Mouse (Mus musculus) midbrain, embryonic 13.5 days (tissue): ENCODE measurements around the gene Lrr1. TPM values are rescaled to one million over a fixed set of nuclear protein-coding genes. Genes with fewer than 3 reads are reported as not detected.

Experiments
- ATAC-seq: fragments of 200-750 bp; cut with Nextera tagmentation; 2 replicates; pipeline ENCODE4 v1.8.0; 2017; ENCODE audit warnings: mild to moderate bottlenecking, moderate TSS enrichment, moderate library complexity
- H3K27ac ChIP-seq: fragments of 300-500 bp; sonication (generic); 2 replicates; pipeline ENCODE4 v1.5.1; 2015; ENCODE audit warnings: inconsistent platforms, mild to moderate bottlenecking, moderate library complexity
- H3K27me3 ChIP-seq: fragments of 300-500 bp; sonication (generic); 2 replicates; pipeline ENCODE4 v1.6.1; 2015; ENCODE audit warnings: mild to moderate bottlenecking, inconsistent platforms
- H3K36me3 ChIP-seq: fragments of 300-500 bp; sonication (generic); 2 replicates; pipeline ENCODE4 v1.6.1; 2015; ENCODE audit warnings: mild to moderate bottlenecking, inconsistent platforms
- H3K4me1 ChIP-seq: fragments of 300-500 bp; sonication (generic); replicated peaks from 2 replicates; pipeline ENCODE4 v1.6.1; 2015; ENCODE audit warnings: inconsistent platforms
- H3K4me2 ChIP-seq: fragments of 300-500 bp; sonication (generic); replicated peaks from 2 replicates; pipeline ENCODE4 v1.6.1; 2015; ENCODE audit warnings: moderate library complexity, mild to moderate bottlenecking, inconsistent platforms
- H3K4me3 ChIP-seq: fragments of 300-500 bp; sonication (generic); replicated peaks from 2 replicates; pipeline ENCODE4 v1.5.1; 2015; ENCODE audit warnings: mild to moderate bottlenecking, inconsistent platforms
- H3K9ac ChIP-seq: fragments of 300-500 bp; sonication (generic); replicated peaks from 2 replicates; pipeline ENCODE4 v1.6.1; 2015; ENCODE audit warnings: mild to moderate bottlenecking, inconsistent platforms
- H3K9me3 ChIP-seq: fragments of 300-500 bp; sonication (generic); 2 replicates; pipeline ENCODE4 v1.6.1; 2016; ENCODE audit warnings: mild to moderate bottlenecking, inconsistent platforms
- WGBS: fragments of 180-500 bp; shearing (Covaris S2); methylation state at CpG from one replicate; pipeline ENCODE4 v1.1.7; 2015; 5-methylcytosine and 5-hydroxymethylcytosine counted together
- polyA plus RNA-seq: library from polyadenylated mRNA; unstranded; fragments of >200 nt; fragmentation: Nextera tagmentation; extraction: Ambion mirVana; gene quantifications from 2 replicates; pipeline ENCODE4 v1.2.1, GENCODE M21; 2015

Lrr1 gene
- 9.7 and 11.0 TPM in 2 replicates for polyA plus RNA-seq

DNA sequence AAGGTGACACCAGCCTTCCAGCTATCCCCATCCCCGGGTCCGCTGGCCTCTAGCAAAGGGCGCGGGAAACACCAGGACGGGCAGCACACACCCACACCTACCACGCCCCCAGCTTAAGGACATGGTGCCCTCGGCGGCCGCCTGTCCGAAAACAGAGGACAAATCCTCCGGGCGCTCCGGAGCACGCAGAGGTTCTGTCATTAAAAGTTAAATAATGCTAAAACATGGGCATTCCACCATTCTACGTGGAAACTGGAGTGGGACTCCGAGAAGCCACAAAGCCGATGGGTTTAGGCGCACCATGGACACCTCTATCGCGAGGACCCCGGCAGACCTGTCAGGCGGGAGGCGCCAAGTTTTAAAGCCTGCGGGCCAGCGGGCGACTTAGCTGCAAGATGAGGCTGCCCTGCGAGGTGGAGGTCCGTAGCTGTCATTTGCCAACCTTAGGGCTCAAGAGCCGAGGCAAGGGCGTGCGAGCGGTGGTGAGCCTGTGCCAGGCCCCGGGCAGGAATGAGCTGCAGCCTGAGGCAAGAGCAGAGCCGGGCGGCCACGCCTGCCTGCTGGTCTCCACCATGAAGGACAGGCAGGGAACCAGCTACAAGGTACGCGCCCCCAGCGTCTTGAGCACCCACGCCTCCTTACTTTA, at the start of gene Lrr1:
Gene Lrr1 (plus strand): TSS at position 354 of the 646 bp plus-strand sequence.
- Histone ChIP-seq H3K27me3 (no peaks in the 10 kb centered on the region), H3K27ac (peak within 1 kb of the TSS; percentile 71), H3K36me3 (no peaks in the 10 kb centered on the region), H3K4me3 (peak within 1 kb of the TSS; percentile 66), H3K4me1 (peaks cover 16% of the 10 kb centered on the region), H3K4me2 (peak within 1 kb of the TSS; percentile 96), H3K9ac (peak within 1 kb of the TSS; percentile 65), H3K9me3 (no peaks in the 10 kb centered on the region)
- peak; percentile 96 for ATAC-seq
- 0% methylated on average over 40 of the region's 40 CpGs for WGBS

DNA sequence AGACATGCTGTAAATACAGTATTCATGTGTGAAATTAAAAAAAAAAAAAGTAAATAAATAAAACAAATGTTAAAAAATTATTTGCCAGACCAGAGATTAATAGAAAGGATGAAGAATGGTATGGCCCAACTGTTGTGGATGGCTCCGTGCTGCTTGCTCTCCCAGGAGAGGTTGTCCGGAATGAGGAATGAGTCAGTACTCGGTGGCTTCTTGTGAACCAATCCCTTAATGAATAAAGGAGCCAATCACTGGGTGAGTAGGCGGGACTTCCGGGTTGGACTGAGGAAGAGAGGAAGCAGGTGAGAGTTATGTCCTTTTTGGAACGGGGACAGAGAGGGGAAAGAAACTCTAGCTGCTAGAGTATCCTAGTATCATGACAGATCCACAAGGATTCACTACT, 48.7 kb upstream of the Lrr1 start:
- 90% methylated on average over 6 of the region's 6 CpGs for WGBS
- no peak overlapping the region for H3K4me2 ChIP-seq
- H3K27me3 ChIP-seq = no peaks in the 10 kb centered on the region

DNA sequence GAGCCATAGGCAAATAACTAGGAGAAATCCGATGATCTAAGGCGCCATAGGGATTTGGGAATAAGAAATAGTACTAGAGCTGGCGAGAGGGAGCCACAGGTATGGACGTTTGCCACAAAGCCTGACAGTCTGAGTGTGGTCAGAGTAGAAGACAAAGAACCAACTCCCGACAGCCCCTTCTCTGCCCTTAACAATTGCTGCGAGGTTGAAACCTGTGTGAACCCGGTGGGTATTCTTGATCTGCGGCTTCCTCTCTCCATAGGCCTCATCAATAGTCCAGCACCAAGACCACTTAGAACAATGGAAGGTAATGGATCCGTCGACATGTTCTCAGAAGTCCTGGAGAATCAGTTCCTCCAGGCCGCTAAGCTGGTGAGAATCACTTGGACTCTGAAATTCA, 45.8 kb upstream of the Lrr1 start:
- no peaks in the 10 kb centered on the region for H3K9me3 ChIP-seq
- no peaks in the 10 kb centered on the region for H3K4me1 ChIP-seq
- H3K4me3 ChIP-seq = no peak overlapping the region
- ATAC-seq = no peak
- no peak overlapping the region for H3K4me2 ChIP-seq
- H3K27me3 ChIP-seq = no peaks in the 10 kb centered on the region
- no peak overlapping the region for H3K27ac ChIP-seq
- no peaks in the 10 kb centered on the region for H3K36me3 ChIP-seq
- WGBS = 91% methylated on average over 11 of the region's 11 CpGs
- no peak overlapping the region for H3K9ac ChIP-seq

More for the DNA sequence above, 48.7 kb upstream of the Lrr1 start:
- Histone ChIP-seq H3K4me3 (no peak overlapping the region), H3K4me1 (no peaks in the 10 kb centered on the region), H3K9me3 (no peaks in the 10 kb centered on the region), H3K9ac (no peak overlapping the region), H3K36me3 (no peaks in the 10 kb centered on the region), H3K27ac (no peak overlapping the region)
- no peak for ATAC-seq

DNA sequence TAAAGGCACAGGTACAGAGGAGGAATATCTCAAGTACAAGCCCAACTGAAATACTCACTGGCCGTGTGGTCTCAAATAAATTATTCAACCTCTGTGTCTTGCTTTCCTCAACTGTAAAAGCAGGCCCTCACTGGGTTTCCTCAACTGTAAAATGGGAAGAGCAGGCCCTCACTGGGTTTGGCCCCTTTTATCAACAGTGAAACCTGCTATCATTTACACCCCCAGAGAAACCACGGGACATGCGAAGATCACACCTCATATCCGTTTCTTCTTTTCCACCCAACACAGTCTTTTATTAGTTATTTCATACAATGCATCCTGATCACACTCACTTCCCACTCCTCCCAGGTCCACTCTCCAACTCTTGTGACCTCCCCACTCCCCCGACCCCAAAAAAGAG, 43.5 kb upstream of the Lrr1 start:
- 94% methylated on average over 5 of the region's 5 CpGs for WGBS
- no peak for ATAC-seq
- H3K9ac ChIP-seq = no peak overlapping the region

DNA sequence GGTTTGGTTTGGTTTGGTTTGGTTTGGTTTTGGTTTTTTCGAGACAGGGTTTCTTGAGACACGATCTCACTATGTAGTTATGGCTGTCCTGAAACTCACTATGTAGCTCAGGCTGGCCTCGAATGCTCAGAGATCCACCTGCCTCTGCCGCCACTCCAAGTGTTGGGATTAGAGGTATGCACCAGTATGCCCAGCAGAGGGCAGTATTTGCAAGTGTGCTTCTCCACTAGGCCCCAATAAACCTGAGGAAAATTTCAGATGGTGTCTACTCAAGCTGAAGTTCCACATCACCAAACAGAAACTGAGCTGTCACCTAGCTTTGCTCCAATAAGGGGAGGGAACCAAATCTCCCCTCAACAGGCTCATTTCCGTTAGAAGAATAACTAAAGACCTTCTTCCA, 41.4 kb upstream of the Lrr1 start:
- no peak overlapping the region for H3K27ac ChIP-seq
- no peaks in the 10 kb centered on the region for H3K36me3 ChIP-seq
- H3K9me3 ChIP-seq = no peaks in the 10 kb centered on the region
- H3K27me3 ChIP-seq = no peaks in the 10 kb centered on the region
- no peak overlapping the region for H3K4me2 ChIP-seq
- no peak for ATAC-seq
- 92% methylated on average over 5 of the region's 5 CpGs for WGBS
- no peak overlapping the region for H3K9ac ChIP-seq
- H3K4me1 ChIP-seq = no peaks in the 10 kb centered on the region
- no peak overlapping the region for H3K4me3 ChIP-seq

More for the DNA sequence above, 43.5 kb upstream of the Lrr1 start:
- Histone ChIP-seq H3K36me3 (no peaks in the 10 kb centered on the region), H3K4me2 (no peak overlapping the region), H3K9me3 (no peaks in the 10 kb centered on the region), H3K4me1 (no peaks in the 10 kb centered on the region), H3K27me3 (no peaks in the 10 kb centered on the region), H3K27ac (no peak overlapping the region), H3K4me3 (no peak overlapping the region)

DNA sequence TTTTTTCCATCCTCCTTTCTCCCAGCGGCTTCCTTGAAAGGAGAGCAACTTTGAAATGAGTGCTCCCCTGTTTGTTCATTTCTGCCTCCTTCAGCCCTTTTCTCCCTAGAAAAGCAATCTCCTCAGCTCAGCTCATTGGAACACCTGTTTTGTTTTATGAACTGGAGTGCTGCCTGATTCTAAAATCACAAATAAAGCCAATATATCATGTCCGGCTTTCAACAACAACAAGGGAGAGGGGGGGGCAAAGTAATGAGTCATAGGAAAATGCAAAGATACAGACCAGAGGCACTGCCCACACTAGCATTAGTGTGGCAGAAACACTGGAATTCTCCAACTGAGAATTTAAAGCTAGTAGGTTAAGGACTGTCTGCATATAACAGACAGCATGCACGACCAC, 41.0 kb upstream of the Lrr1 start:
- H3K4me3 ChIP-seq = no peak overlapping the region
- no peak overlapping the region for H3K4me2 ChIP-seq
- no peak for ATAC-seq
- no peaks in the 10 kb centered on the region for H3K36me3 ChIP-seq
- H3K9me3 ChIP-seq = no peaks in the 10 kb centered on the region
- no peak overlapping the region for H3K9ac ChIP-seq
- WGBS = 91% methylated on average over 3 of the region's 3 CpGs
- H3K27me3 ChIP-seq = no peaks in the 10 kb centered on the region
- no peaks in the 10 kb centered on the region for H3K4me1 ChIP-seq
- no peak overlapping the region for H3K27ac ChIP-seq

DNA sequence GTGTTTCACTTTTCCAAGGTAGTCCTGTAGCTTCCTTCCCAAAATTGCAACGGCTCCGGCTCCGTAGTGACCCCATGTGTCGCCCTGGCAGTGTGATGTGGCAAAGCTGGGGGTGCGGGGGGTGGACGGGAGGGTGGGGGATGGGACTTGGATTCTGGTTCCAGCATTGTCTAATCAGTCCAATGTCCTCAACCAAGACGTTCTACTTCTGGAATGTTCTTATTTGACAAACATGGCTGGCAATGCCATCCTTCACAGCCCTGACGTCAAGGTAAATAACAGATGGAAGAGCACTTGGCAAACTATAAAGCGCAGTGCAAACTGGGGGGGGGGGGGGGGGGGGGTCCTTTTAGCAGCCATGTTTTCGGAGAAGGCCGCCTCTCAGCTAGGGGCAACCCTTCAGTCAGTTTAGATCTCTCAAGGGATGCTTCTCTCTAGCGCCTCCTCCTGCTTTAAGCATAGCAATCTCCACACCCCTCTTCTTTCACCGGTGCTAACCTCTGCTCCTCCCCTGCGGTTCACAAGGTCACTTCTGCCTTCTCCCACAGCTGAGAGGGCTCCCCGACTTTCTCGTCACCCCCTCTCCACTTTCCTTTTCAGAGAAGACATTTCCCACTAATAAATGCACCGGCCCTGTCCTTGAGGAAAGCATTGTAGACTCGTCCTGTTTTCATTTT, 38.8 kb upstream of the Lrr1 start:
- H3K9ac ChIP-seq = no peak overlapping the region
- no peaks in the 10 kb centered on the region for H3K36me3 ChIP-seq
- WGBS = 48% methylated on average over 18 of the region's 18 CpGs
- H3K27ac ChIP-seq = no peak overlapping the region
- H3K9me3 ChIP-seq = no peaks in the 10 kb centered on the region
- no peak for ATAC-seq
- H3K4me3 ChIP-seq = no peak overlapping the region
- H3K4me1 ChIP-seq = no peaks in the 10 kb centered on the region
- no peaks in the 10 kb centered on the region for H3K27me3 ChIP-seq
- no peak overlapping the region for H3K4me2 ChIP-seq

DNA sequence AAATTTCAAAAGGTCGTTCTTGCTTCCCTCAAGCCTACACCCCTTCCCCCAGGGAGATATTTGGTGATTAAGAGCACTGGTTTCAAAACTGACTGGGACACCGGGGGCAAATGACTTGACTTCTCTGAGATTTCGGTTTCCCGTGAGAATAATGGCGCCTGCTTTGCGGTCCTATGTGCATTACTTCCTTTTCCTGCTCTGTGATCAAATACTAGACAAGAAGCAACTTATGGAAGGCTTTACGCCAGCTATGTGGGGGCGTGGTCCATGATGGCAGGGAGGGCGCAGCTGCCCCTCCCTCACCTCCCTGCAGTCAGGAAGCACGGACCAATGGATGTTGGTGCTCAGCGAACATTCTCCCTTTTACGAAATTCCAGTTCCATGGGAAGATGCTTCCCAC, 38.1 kb upstream of the Lrr1 start:
- WGBS = 76% methylated on average over 12 of the region's 12 CpGs
- Histone ChIP-seq H3K4me3 (no peak overlapping the region), H3K4me2 (no peak overlapping the region)

DNA sequence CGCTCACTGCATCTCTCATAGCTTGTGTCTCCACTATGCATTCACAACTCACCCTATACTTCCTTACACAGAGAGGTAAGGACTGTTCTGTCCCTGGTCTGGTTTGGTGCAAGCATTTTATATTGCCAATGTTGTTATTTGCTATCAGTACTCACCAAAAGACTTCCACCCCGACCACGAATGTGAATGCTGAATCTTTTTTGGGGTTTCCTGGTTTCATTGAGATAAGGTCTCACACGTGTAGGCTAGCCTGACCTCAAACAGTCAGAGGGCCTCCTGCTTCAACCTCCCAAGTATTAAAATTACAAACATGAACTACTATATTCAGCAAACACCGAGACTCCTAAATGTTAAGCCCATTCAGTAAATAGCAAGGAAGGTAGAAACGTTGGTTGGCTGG, 37.3 kb upstream of the Lrr1 start:
- WGBS = 85% methylated on average over 6 of the region's 6 CpGs
- Histone ChIP-seq H3K4me3 (no peak overlapping the region), H3K4me2 (no peak overlapping the region), H3K27me3 (no peaks in the 10 kb centered on the region), H3K27ac (no peak overlapping the region), H3K36me3 (no peaks in the 10 kb centered on the region), H3K9me3 (no peaks in the 10 kb centered on the region), H3K4me1 (no peaks in the 10 kb centered on the region), H3K9ac (no peak overlapping the region)
- ATAC-seq = no peak

More for the DNA sequence above, 38.1 kb upstream of the Lrr1 start:
- no peaks in the 10 kb centered on the region for H3K4me1 ChIP-seq
- no peak for ATAC-seq
- no peaks in the 10 kb centered on the region for H3K36me3 ChIP-seq
- no peaks in the 10 kb centered on the region for H3K27me3 ChIP-seq
- no peaks in the 10 kb centered on the region for H3K9me3 ChIP-seq
- H3K27ac ChIP-seq = no peak overlapping the region
- no peak overlapping the region for H3K9ac ChIP-seq

DNA sequence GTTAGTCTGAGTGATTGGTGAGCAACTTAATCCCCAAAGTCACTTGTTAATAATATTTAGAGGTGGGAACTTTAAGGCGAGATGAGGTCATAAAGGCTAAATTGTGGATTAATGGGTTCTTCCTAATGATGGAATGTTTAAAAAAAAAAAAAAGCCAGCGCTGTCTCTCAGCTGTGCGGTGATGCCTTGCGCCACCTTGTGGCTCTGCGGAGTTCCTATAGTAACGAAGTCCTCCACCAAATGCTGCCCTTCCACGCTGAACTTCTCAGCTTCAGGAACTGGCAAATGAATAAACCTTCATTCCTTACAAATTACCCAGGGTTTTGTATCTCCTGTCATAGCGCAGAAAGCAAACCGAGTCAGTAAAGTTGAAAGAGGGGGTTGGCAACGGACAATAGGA, 36.6 kb upstream of the Lrr1 start:
- Histone ChIP-seq H3K27ac (no peak overlapping the region), H3K9me3 (no peaks in the 10 kb centered on the region), H3K9ac (no peak overlapping the region), H3K36me3 (no peaks in the 10 kb centered on the region), H3K27me3 (no peaks in the 10 kb centered on the region), H3K4me1 (no peaks in the 10 kb centered on the region), H3K4me3 (no peak overlapping the region), H3K4me2 (no peak overlapping the region)
- 7% methylated on average over 10 of the region's 10 CpGs for WGBS
- peak; percentile 67; the same call in 1 of the 2 replicates for ATAC-seq

DNA sequence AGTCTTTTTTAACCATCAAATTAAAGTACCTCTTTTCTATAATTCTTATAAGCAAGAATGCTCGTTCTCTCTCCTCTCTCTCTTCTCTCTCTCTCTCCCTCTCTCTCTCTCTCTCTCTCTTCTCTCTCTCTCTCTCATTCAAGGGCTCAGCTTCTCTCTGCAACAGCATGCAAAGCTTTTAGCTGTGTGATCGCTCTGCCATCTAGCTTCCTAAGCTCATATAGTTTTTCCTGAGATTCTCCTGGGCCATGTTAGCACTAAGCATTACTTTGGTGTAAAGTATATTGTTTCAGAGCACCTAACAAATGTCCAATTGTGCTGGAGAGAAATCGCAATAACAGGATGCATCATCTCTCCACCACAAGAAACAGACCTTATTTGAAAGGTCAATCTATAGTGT, 29.4 kb upstream of the Lrr1 start:
- 95% methylated on average over 3 of the region's 3 CpGs for WGBS
- H3K27ac ChIP-seq = no peak overlapping the region
- H3K9me3 ChIP-seq = no peaks in the 10 kb centered on the region
- H3K4me3 ChIP-seq = no peak overlapping the region
- H3K36me3 ChIP-seq = no peaks in the 10 kb centered on the region
- H3K9ac ChIP-seq = no peak overlapping the region
- no peak overlapping the region for H3K4me2 ChIP-seq
- ATAC-seq = no peak
- no peaks in the 10 kb centered on the region for H3K4me1 ChIP-seq
- H3K27me3 ChIP-seq = no peaks in the 10 kb centered on the region

DNA sequence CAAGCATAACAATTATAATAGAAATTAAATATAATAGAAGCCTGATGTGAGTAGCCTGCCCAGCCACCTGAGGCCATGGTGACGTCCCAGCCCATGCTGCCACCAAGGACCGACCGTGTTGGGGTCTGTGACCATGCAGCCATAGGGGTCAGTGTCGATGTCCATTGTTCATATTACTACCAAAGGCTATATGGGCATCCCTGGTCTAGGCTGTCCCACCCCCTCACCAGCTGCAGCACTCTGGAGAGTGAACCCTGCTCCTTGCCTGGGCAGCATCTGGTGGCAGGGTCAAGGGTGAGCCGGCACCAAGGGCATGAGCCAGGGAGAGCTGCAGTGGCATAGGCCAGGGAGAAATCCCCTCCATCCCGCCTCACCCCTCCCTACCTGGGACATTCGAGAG, 28.8 kb upstream of the Lrr1 start:
- Histone ChIP-seq H3K27me3 (no peaks in the 10 kb centered on the region), H3K9ac (no peak overlapping the region), H3K4me2 (no peak overlapping the region), H3K9me3 (no peaks in the 10 kb centered on the region), H3K4me3 (no peak overlapping the region), H3K27ac (no peak overlapping the region), H3K36me3 (no peaks in the 10 kb centered on the region), H3K4me1 (no peaks in the 10 kb centered on the region)
- 93% methylated on average over 7 of the region's 7 CpGs for WGBS
- ATAC-seq = peak; percentile 68
